Mouse (Mus musculus) left cerebral cortex, adult 8-10 months (tissue): Measurements from ENCODE around the gene Prss38. TPM values are rescaled to one million over a fixed set of nuclear protein-coding genes. Genes with fewer than 3 reads are reported as not detected.

Source experiments
- DNase-seq, 2 experiments: peaks; one replicate each; pipeline ENCODE4 v3.0.0; 2022; ENCODE audit warnings: low spot score in 2 of 2
- total RNA-seq, 4 experiments: library from RNA; stranded (reverse); gene quantifications; 2 replicates each; pipeline ENCODE4 v1.2.4; 2022

The Prss38 gene
- not detected for total RNA-seq

DNA sequence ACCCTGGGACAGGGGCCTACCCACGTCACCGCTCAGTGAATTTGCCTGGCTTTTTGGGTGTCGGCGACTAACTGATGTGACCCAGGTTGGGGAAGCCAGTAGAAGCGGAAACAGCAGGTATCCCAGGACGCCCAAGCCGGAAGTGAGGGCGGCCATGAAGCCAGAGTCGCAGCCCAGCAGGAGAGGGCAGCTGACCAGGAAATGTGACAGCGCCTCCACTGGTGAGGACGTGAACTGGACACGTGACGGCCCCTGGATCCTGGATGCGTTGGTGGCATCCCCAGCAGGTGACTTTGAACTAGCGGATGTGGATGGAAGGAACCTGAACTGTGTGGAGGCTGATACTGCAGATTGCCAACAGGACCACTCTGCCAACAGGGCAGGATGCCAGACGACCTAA lies at the start of gene Prss38:
TSS of gene Prss38 (minus strand) at position 183 of the 400 bp plus-strand sequence.
- no peak for DNase-seq

GRCm38 (mm10) chr11:59423010-59423588 lies 47.6 kb upstream of the Prss38 start:
- DNase-seq: no peak

- no peak for DNase-seq
These were observed 46.5 kb upstream of the Prss38 start for GRCm38 (mm10) chr11:59421967-59422366.

DNA sequence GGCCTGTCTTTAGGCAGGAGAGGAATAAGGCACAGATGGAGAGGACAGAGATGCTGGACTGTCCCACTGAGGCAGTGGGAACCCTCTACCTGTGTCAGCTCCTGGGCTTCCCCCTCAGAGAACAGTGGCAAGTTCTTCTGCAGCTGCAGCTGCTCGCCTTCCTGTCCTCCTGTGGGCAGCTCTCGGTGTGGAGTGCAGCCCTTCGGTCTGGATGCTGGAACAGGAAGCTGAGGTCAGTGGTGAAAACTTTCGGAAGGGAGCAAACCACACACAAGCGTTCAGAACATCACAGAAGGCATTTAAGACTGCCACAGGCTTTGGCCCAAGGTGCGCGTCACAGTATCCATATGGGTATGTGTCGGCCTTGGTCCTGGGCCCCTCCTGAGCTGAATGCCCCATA lies 46.0 kb upstream of the Prss38 start:
- no peak for DNase-seq

GRCm38 (mm10) chr11:59418708-59419107 lies 43.3 kb upstream of the Prss38 start:
- DNase-seq: no peak

- DNase-seq: no peak
These were observed 37.8 kb upstream of the Prss38 start for GRCm38 (mm10) chr11:59412999-59413863.

DNA sequence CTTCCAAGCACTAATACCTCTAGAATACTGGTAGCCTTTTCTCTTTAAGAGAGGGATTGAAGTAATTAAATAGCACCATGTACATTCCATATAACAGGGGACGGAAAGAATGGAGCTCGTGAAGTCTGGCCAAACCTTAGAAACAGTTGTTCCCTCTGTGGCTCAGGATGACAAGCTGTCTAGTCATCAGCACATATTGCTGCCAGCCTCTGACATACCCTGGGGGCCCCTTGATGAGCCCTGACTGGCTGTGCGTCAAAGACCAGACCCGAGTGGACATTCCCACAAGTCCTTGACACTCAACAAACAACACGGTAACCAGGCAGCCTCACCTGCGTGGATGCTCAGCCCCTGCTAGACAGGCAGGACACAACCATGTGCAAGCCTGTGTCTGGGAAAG lies 36.6 kb upstream of the Prss38 start:
- no peak for DNase-seq

GRCm38 (mm10) chr11:59410851-59411250 lies 35.4 kb upstream of the Prss38 start:
- DNase-seq: no peak

- DNase-seq: no peak
These were observed 30.3 kb upstream of the Prss38 start for GRCm38 (mm10) chr11:59405761-59406160.

DNA sequence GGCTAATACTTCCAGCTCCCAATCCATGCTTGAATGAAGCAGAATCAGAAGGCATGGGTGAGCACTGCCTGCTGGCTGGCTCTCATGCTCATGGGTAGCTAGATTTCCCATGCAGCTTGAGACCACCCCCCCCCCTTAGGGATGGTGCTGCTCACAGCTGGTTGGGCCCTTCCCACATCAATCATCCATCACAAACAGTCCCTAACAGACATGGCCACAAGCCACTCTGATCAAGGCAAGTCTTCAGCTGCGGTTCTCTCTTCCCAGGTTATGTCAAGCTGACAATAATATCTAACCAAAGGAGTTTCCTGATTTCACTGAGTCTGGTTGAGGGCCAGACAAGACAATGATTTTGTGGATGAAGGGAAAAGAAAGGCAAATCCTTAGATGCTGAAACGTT lies 25.4 kb upstream of the Prss38 start:
- DNase-seq: no peak

- DNase-seq: no peak
These were observed 24.4 kb upstream of the Prss38 start for GRCm38 (mm10) chr11:59399830-59400229.

GRCm38 (mm10) chr11:59397536-59398371 lies 22.3 kb upstream of the Prss38 start:
- DNase-seq: no peak

GRCm38 (mm10) chr11:59394451-59394850 lies 19.0 kb upstream of the Prss38 start:
- no peak for DNase-seq

DNA sequence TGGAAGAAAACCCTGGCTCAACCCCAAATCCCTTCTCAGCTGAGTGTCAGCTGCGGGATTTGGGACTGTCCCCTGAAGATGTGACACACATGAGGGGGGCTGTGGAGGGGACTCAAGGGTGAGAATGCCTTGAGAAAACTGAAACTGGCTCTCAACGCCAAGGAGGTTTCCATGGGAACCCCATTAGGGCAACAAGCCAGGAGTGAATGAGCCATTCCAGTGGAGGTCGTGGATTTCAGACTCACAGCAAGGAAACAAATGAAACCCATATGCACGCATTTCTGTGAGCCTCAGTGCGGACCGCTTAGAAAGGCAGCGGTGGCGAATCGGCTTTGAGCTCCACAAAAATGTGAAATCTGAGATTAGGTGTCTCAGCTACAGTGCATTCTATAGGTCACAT lies 18.1 kb upstream of the Prss38 start:
- DNase-seq: no peak

GRCm38 (mm10) chr11:59392300-59392699 lies 16.8 kb upstream of the Prss38 start:
- DNase-seq: no peak

DNA sequence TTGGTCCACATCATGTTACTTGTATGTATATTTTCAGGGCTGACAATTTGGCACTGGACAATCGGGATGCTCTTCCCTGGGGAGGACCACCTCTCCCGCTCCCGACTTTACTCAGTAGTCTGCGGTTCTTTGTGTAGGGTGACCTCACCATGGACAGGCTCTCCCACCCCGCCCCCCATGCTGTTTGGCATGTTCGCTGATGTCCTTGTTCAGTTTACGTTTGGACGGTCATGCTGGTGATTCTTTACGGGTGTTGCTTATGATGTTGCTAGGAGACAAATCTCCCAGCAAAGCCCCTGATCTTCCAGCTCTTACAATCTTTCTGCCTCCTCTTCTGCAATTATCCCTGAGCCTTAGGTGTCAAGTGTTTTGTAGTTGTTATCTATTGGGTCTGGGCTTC lies 15.0 kb upstream of the Prss38 start:
- DNase-seq: no peak

DNA sequence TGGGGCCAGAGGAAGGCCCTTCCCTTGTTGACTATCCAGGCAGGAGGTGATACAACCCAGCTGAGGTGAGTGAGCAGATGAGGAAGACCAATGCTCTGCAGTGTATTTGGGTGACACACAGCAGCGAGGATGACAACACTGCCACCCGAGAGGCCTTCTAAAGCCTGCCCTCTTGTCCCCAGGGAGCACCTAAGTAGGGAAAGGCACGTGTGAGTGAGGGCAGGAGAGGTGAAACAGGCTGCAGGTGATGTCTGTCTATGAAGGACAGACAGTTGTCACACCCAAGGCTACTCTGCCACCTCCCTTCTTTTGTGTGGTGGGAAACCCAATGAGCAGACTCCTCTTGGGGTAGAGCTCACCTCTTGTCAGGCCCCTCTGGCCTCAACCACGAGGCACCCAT lies 14.2 kb upstream of the Prss38 start:
- DNase-seq: no peak

GRCm38 (mm10) chr11:59388806-59389205 lies 13.3 kb upstream of the Prss38 start:
- no peak for DNase-seq

- no peak for DNase-seq
These were observed 12.0 kb upstream of the Prss38 start for GRCm38 (mm10) chr11:59387471-59387870.

DNA sequence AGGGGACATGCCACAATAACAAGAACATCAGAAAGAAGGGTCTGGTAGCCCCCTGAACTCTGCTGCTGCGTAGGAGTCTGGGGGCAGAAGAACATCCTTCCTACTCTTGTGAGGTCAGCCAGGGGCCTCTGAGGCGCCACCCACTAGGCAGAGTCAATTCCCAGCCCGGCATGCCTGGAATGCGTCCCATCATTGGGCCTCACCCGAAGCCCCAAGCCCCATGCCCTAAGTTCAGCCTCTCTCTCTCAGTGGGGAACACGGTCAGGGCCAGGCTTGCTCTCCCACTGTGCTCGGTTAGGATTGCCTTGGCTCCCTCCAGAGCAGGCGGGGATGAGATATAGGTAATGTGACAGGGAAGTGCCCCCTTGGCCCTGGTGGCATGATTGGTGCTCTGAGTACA lies 9.7 kb upstream of the Prss38 start:
- DNase-seq: no peak

DNA sequence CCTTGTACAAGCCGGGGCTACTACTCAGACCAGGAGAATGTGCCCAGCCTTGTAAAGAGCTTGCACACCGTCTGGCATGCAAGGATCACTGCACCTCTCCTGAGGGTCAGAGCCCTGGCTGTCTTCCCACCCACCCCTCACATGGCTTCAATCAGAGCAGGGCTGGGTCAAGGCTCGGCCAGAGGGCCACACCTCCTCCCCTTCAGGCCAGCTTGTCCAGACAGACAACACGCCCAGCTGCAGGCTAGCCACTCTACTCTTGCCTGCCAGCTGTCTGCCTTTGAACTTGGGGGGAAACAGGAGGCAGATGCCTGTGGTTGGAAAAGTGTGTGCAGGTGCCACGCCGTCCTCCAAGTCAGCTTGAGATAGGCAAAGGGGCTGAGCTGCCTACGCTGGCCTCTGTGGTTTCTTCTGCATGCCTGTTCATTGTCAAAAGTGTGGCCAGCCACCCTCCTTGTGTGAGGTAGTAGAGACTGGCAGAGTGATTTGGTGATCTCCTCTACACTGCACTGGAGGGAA lies 9.0 kb upstream of the Prss38 start:
- DNase-seq: no peak

- DNase-seq: no peak
These were observed 4.1 kb upstream of the Prss38 start for GRCm38 (mm10) chr11:59379547-59379946.
